Mouse (Mus musculus): ENCODE measurements around the gene Plcb4. TPM values are rescaled to one million over a fixed set of nuclear protein-coding genes. Genes with fewer than 3 reads are reported as not detected.
"Not testable (repeated sequence)": the region's sequence is repeated elsewhere in the genome, so short reads cannot be mapped to it uniquely, and the experiment has no call there.

The Plcb4 gene
- polyA plus RNA-seq, 1 experiment from 2014 or later = 0.62 TPM

- H3K79me2 ChIP-seq (ENCODE audit: inconsistent target) = no peaks in the 10 kb centered on the region
- H3K36me3 ChIP-seq (ENCODE audit: inconsistent target) = no peaks in the 10 kb centered on the region
- H3K4me3 ChIP-seq (ENCODE audit: inconsistent target) = no peak overlapping the region
- no peak overlapping the region for H3K27ac ChIP-seq
- WGBS (ENCODE audit: missing documents) = 92% methylated on average over 2 of the region's 2 CpGs
Observed at GRCm38 (mm10) chr2:135894582-135894981, 235.8 kb downstream of the Plcb4 start.

GRCm38 (mm10) chr2:135898025-135898424 is 239.2 kb downstream of the Plcb4 start:
- no peaks in the 10 kb centered on the region for H3K79me2 ChIP-seq (ENCODE audit: inconsistent target)
- no peaks in the 10 kb centered on the region for H3K36me3 ChIP-seq (ENCODE audit: inconsistent target)
- H3K4me3 ChIP-seq (ENCODE audit: inconsistent target) = no peak overlapping the region
- H3K27ac ChIP-seq = no peak overlapping the region
- WGBS (ENCODE audit: missing documents) = 90% methylated on average over 4 of the region's 4 CpGs

- 98% methylated on average over 4 of the region's 4 CpGs for WGBS (ENCODE audit: missing documents)
- H3K36me3 ChIP-seq (ENCODE audit: inconsistent target); H3K79me2 ChIP-seq (ENCODE audit: inconsistent target); H3K4me3 ChIP-seq (ENCODE audit: inconsistent target); H3K27ac ChIP-seq: not testable (repeated sequence)
Observed at GRCm38 (mm10) chr2:135899931-135900330, 241.1 kb downstream of the Plcb4 start.

GRCm38 (mm10) chr2:135901015-135901414 is 242.2 kb downstream of the Plcb4 start:
- WGBS (ENCODE audit: missing documents) = 74% methylated on average over 4 of the region's 4 CpGs
- H3K36me3 ChIP-seq (ENCODE audit: inconsistent target) = no peaks in the 10 kb centered on the region
- H3K4me3 ChIP-seq (ENCODE audit: inconsistent target) = no peak overlapping the region
- no peaks in the 10 kb centered on the region for H3K79me2 ChIP-seq (ENCODE audit: inconsistent target)
- H3K27ac ChIP-seq = no peak overlapping the region

- Histone ChIP-seq H3K27ac (no peak overlapping the region), H3K36me3 (ENCODE audit: inconsistent target) (no peaks in the 10 kb centered on the region), H3K79me2 (ENCODE audit: inconsistent target) (no peaks in the 10 kb centered on the region), H3K4me3 (ENCODE audit: inconsistent target) (no peak overlapping the region)
- 94% methylated on average over 4 of the region's 4 CpGs for WGBS (ENCODE audit: missing documents)
Observed at GRCm38 (mm10) chr2:135904262-135904661, 245.5 kb downstream of the Plcb4 start.

- Histone ChIP-seq H3K79me2 (ENCODE audit: inconsistent target) (no peaks in the 10 kb centered on the region), H3K36me3 (ENCODE audit: inconsistent target) (no peaks in the 10 kb centered on the region), H3K27ac (no peak overlapping the region), H3K4me3 (ENCODE audit: inconsistent target) (no peak overlapping the region)
- WGBS (ENCODE audit: missing documents) = 84% methylated on average over 4 of the region's 4 CpGs
Observed at GRCm38 (mm10) chr2:135904791-135905190, 246.0 kb downstream of the Plcb4 start.

GRCm38 (mm10) chr2:135914343-135915261 is 255.8 kb downstream of the Plcb4 start:
- Histone ChIP-seq H3K27ac (no peak overlapping the region), H3K36me3 (ENCODE audit: inconsistent target) (no peaks in the 10 kb centered on the region), H3K4me3 (ENCODE audit: inconsistent target) (no peak overlapping the region), H3K79me2 (ENCODE audit: inconsistent target) (no peaks in the 10 kb centered on the region)
- whole genome bisulfite sequencing (ENCODE audit: missing documents) = 93% methylated on average over 8 of the region's 8 CpGs

GRCm38 (mm10) chr2:135915928-135916327 is 257.1 kb downstream of the Plcb4 start:
- no peak overlapping the region for H3K27ac ChIP-seq
- H3K4me3 ChIP-seq (ENCODE audit: inconsistent target) = no peak overlapping the region
- no peaks in the 10 kb centered on the region for H3K36me3 ChIP-seq (ENCODE audit: inconsistent target)
- WGBS (ENCODE audit: missing documents) = 60% methylated on average over 10 of the region's 10 CpGs
- no peaks in the 10 kb centered on the region for H3K79me2 ChIP-seq (ENCODE audit: inconsistent target)

GRCm38 (mm10) chr2:135917000-135917399 is 258.2 kb downstream of the Plcb4 start:
- Histone ChIP-seq H3K4me3 (ENCODE audit: inconsistent target) (no peak overlapping the region), H3K27ac (no peak overlapping the region), H3K79me2 (ENCODE audit: inconsistent target) (no peaks in the 10 kb centered on the region), H3K36me3 (ENCODE audit: inconsistent target) (no peaks in the 10 kb centered on the region)
- WGBS (ENCODE audit: missing documents) = 85% methylated on average over 3 of the region's 3 CpGs

- 93% methylated on average over 5 of the region's 5 CpGs for WGBS (ENCODE audit: missing documents)
Observed at GRCm38 (mm10) chr2:135918116-135918515, 259.3 kb downstream of the Plcb4 start.

GRCm38 (mm10) chr2:135919641-135920040 is 260.8 kb downstream of the Plcb4 start:
- H3K79me2 ChIP-seq (ENCODE audit: inconsistent target) = no peaks in the 10 kb centered on the region

More at GRCm38 (mm10) chr2:135918116-135918515, 259.3 kb downstream of the Plcb4 start:
- no peak overlapping the region for H3K27ac ChIP-seq
- H3K4me3 ChIP-seq (ENCODE audit: inconsistent target) = no peak overlapping the region
- H3K79me2 ChIP-seq (ENCODE audit: inconsistent target) = no peaks in the 10 kb centered on the region
- no peaks in the 10 kb centered on the region for H3K36me3 ChIP-seq (ENCODE audit: inconsistent target)

GRCm38 (mm10) chr2:135926660-135927343 is 268.0 kb downstream of the Plcb4 start:
- WGBS (ENCODE audit: missing documents) = 75% methylated on average over 8 of the region's 8 CpGs
- H3K27ac ChIP-seq = no peak overlapping the region
- no peaks in the 10 kb centered on the region for H3K79me2 ChIP-seq (ENCODE audit: inconsistent target)
- H3K4me3 ChIP-seq (ENCODE audit: inconsistent target) = no peak overlapping the region
- H3K36me3 ChIP-seq (ENCODE audit: inconsistent target) = no peaks in the 10 kb centered on the region

More at GRCm38 (mm10) chr2:135919641-135920040, 260.8 kb downstream of the Plcb4 start:
- Histone ChIP-seq H3K4me3 (ENCODE audit: inconsistent target) (no peak overlapping the region), H3K27ac (no peak overlapping the region), H3K36me3 (ENCODE audit: inconsistent target) (no peaks in the 10 kb centered on the region)
- WGBS (ENCODE audit: missing documents) = 92% methylated on average over 6 of the region's 6 CpGs

GRCm38 (mm10) chr2:135929021-135929720 is 270.4 kb downstream of the Plcb4 start:
- H3K4me3 ChIP-seq (ENCODE audit: inconsistent target) = no peak overlapping the region
- no peaks in the 10 kb centered on the region for H3K79me2 ChIP-seq (ENCODE audit: inconsistent target)
- H3K36me3 ChIP-seq (ENCODE audit: inconsistent target) = no peaks in the 10 kb centered on the region
- WGBS (ENCODE audit: missing documents) = 94% methylated on average over 9 of the region's 9 CpGs
- H3K27ac ChIP-seq = no peak overlapping the region

GRCm38 (mm10) chr2:135930696-135931095 is 271.9 kb downstream of the Plcb4 start:
- Histone ChIP-seq H3K4me3 (ENCODE audit: inconsistent target) (no peak overlapping the region), H3K27ac (no peak overlapping the region), H3K79me2 (ENCODE audit: inconsistent target) (no peaks in the 10 kb centered on the region), H3K36me3 (ENCODE audit: inconsistent target) (no peaks in the 10 kb centered on the region)
- WGBS (ENCODE audit: missing documents) = 59% methylated on average over 4 of the region's 4 CpGs

All from macrophage (primary cell).